Mouse (Mus musculus): Measurements from ENCODE around the gene 4931428F04Rik. TPM values are rescaled to one million over a fixed set of nuclear protein-coding genes. Genes with fewer than 3 reads are reported as not detected.
"Not testable (repeated sequence)": the region's sequence is repeated elsewhere in the genome, so short reads cannot be mapped to it uniquely, and the experiment has no call there.

Gene 4931428F04Rik
- polyA plus RNA-seq, 1 experiment from 2014 or later: 47.6 TPM

DNA sequence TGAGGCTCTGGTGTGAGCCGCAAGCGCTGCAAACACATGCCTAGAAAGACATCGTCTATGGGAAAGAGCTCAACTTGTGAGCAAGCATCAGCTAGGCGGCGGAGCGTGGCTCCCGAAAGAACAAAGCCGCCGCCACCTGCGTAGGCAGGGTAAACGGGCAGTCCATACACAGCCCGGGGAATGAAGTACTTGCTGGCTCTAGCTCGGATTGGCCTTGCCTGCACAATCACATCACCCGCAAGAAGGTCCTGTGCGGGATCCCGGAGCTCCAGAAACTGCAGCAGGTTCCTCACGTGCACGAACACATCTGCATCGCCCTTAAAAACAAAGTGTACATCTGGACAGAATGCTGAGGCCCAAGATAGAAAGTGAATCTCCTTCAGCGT lies 35.9 kb downstream of the 4931428F04Rik start:
- Histone ChIP-seq H3K4me3 (replicated peaks) (peak overlapping the region; percentile 60), H3K27me3 (peaks cover 47% of the 10 kb centered on the region), H3K36me3 (replicated peaks) (peaks cover 36% of the 10 kb centered on the region), H3K27ac (0 out of 2 replicates have a peak overlapping the region, but pooled peaks have one; percentile 13), H3K4me1 (peaks cover 18% of the 10 kb centered on the region), H3K9me3 (no peaks in the 10 kb centered on the region), H3K9ac (no peak overlapping the region), H3K4me2 (peak overlapping the region; percentile 98)
- ATAC-seq (ENCODE audit: low FRiP score): peak; percentile 45
- WGBS: 27% methylated on average over 20 of the region's 20 CpGs

DNA sequence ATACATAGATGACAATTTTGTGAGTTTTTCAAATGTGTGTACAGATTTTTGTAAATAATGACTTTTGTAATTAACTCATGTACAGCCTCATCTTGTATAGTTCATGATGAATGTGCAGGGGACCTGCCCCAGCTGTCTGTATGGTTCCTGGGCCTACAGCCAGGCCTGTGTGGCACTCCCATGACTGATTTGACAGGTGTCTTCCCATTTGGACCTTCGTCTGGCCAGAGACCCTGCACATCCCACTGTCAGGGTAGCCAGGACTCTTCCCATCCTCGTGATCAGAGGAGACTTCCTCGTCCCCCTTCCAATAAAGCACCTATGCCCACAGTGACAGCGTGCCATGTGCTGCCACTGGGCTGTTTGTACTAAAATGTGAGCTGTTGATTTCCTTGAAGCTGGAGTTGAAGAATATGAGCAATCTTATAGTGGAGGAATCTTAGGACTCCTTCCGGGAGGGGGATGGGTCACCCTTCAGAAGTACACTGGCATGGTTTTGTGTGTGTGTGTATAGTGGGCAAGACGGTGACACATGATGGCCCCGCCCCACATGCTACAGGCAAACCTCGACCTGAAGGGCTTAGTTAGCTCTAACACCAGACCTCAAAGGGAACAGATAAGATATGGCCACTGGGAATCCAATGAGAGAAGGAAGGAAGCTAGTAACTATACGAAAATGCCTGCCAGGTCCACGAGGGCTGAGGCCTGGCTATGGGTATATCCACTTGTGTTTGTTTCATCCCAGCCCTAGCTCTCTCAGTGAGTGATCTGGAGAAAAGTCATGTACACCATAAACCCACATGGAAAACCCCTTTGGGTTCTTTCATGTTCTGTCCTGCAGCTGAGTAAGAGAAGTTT lies 36.8 kb downstream of the 4931428F04Rik start:
- WGBS: 89% methylated on average over 10 of the region's 10 CpGs
- Histone ChIP-seq H3K4me1 (peaks cover 15% of the 10 kb centered on the region), H3K4me2 (no peak overlapping the region), H3K27me3 (peaks cover 39% of the 10 kb centered on the region), H3K27ac (no peak overlapping the region), H3K36me3 (replicated peaks) (peaks cover 44% of the 10 kb centered on the region), H3K4me3 (replicated peaks) (no peak overlapping the region), H3K9ac (no peak overlapping the region), H3K9me3 (no peaks in the 10 kb centered on the region)
- ATAC-seq (ENCODE audit: low FRiP score): no peak

DNA sequence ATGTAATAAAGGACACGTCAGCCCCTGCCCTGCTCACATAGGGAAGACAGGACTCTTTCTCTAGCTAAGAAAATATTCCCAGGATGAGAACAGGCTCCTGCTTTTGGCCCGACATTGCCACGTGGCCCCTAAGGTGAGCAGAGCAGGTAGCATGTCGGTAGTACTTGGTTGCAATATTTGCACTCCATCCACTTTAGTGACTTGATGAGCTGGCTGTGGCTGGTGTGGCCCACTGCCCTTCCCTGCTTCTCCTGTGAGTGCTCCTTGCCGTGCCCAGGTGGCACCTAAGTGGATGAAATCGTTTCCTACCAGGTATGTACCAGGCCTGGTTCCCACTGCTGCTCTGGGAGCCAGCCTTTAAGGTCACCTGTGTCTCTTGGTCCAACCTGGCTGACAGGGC lies 37.7 kb downstream of the 4931428F04Rik start:
- H3K27me3 ChIP-seq: peaks cover 30% of the 10 kb centered on the region
- H3K4me3 ChIP-seq (replicated peaks): no peak overlapping the region
- no peak for ATAC-seq (ENCODE audit: low FRiP score)
- no peaks in the 10 kb centered on the region for H3K9me3 ChIP-seq
- no peak overlapping the region for H3K27ac ChIP-seq
- peaks cover 15% of the 10 kb centered on the region for H3K4me1 ChIP-seq
- 94% methylated on average over 6 of the region's 6 CpGs for WGBS
- H3K36me3 ChIP-seq (replicated peaks): peaks cover 52% of the 10 kb centered on the region
- H3K4me2 ChIP-seq: no peak overlapping the region
- H3K9ac ChIP-seq: no peak overlapping the region

DNA sequence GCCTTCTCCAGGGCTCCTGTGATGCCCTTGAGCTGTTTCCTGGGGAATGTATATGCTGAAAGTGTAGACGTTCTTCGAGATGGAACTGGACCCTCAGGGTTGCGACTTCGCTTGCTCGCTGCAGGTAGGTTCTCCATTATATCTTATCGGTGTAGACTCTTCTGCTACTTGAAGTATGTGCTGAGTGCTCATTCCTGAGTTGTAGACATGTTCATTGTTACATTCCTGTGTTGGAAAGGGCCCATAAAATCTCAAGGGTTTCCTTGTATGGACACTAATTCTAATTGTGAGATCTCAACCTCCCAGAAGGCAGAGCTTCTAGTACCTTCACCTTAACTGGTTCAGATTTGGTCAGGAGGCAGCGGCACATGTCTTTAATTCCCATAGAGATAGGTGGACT lies 48.6 kb downstream of the 4931428F04Rik start:
- Histone ChIP-seq H3K27me3 (no peaks in the 10 kb centered on the region), H3K4me3 (replicated peaks) (no peak overlapping the region), H3K27ac (no peak overlapping the region), H3K4me2 (no peak overlapping the region), H3K4me1 (no peaks in the 10 kb centered on the region), H3K9me3 (no peaks in the 10 kb centered on the region), H3K36me3 (replicated peaks) (peaks cover 42% of the 10 kb centered on the region), H3K9ac (no peak overlapping the region)
- WGBS: 97% methylated on average over 7 of the region's 7 CpGs
- ATAC-seq (ENCODE audit: low FRiP score): no peak

DNA sequence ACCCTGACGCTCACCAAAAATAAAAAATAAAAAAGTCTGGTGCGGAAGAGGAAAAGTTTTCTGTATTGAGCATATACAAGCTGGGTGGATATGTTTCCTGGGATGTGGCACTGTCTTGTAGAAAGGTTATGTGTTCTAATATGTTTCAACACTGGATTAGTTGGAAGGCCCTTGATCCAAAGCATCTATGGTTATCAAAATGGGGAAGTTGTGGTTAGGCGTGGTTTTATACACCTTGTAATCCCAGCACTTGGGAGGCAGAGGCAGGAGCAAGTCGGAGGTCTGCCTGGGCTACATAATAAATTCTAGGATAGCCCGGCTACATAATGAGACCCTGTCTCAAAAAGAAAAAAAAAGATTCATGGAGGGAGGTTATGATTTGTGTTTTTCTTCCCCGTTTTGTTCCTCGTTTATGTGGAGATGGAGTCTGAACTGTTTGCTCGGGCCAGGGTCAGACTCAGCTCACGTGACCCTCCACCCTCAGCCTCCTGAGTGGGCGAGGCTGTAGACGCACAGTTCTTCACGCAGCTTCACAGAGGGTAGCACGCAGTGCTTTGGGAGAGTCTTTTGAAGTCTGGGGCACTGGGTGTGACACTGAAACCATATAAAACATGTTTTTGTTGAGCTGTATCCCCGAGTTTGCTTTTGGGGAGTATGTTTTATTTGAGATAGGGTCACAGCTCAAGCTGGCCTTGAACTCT lies 52.1 kb downstream of the 4931428F04Rik start:
- Histone ChIP-seq H3K4me1 (no peaks in the 10 kb centered on the region), H3K27me3 (no peaks in the 10 kb centered on the region), H3K36me3 (replicated peaks) (peaks cover 52% of the 10 kb centered on the region), H3K4me3 (replicated peaks) (no peak overlapping the region), H3K9me3 (no peaks in the 10 kb centered on the region), H3K27ac (no peak overlapping the region), H3K4me2 (no peak overlapping the region), H3K9ac (no peak overlapping the region)
- WGBS: 91% methylated on average over 14 of the region's 14 CpGs
- no peak for ATAC-seq (ENCODE audit: low FRiP score)

DNA sequence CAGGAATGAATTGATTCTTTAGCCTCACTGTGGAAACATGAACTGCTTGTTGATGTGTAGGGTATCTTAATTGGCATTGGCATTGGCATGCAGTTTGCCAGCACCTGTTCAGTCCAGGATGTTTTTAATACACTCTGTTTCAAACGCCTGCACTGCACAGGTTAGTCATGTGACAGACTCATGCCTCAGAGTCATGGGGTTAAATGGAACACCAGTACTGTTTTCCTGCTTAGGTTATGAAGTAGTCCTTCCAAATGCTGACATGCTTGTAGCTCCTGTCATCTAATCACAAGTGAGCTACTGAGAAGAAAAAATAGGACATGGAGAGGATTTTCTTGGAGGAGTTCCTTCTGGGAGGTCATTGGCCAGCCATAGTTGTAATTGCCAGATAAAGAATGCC lies 54.5 kb downstream of the 4931428F04Rik start:
- Histone ChIP-seq H3K27me3 (no peaks in the 10 kb centered on the region), H3K4me2 (no peak overlapping the region), H3K9ac (no peak overlapping the region), H3K36me3 (replicated peaks) (peaks cover 31% of the 10 kb centered on the region), H3K27ac (no peak overlapping the region), H3K4me3 (replicated peaks) (no peak overlapping the region), H3K4me1 (no peaks in the 10 kb centered on the region), H3K9me3 (no peaks in the 10 kb centered on the region)
- WGBS: 82% methylated on average over 1 of the region's 1 CpGs
- ATAC-seq (ENCODE audit: low FRiP score): no peak

DNA sequence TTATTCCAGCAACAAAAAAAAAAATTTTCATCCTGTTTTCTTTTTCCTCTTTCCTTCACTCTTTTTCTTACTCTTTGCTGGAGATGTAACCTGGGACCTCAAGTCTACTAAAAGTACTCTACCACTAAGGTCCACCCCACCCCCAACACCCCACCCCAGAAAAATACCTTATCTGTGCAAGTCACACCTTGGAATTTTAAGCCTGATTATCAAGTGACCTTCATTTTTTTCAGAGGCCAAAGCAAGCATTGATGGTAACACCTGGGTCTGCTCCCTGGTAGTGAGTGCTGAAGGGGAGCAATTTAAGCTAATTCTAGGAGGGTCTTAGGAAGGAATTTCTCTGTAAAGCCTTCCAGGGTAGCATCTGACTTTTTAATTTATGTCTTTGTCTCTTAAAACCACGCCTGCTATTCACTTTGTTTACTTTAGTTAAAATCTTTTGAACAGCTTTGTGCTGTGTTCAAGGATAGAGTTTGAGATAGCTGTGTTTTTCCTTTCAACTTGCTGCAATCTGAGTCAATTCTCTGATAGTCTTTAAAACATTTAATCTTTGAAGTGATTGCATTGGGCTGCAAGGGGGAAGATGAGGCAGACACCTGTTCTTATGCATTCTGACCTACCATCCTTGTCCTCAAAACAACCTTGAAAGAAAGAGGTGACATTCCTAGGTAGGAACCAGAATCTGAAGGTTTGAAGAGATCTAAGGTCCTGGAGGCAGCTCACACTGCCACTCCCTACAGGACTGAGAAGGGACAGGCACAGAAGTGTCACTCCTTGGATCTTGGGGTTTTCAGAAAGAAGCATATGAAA lies 56.3 kb downstream of the 4931428F04Rik start:
- WGBS: 82% methylated on average over 1 of the region's 1 CpGs
- Histone ChIP-seq H3K4me1 (no peaks in the 10 kb centered on the region), H3K9me3 (no peaks in the 10 kb centered on the region), H3K27me3 (no peaks in the 10 kb centered on the region), H3K27ac (no peak overlapping the region), H3K4me2 (no peak overlapping the region), H3K9ac (no peak overlapping the region), H3K36me3 (replicated peaks) (peaks cover 21% of the 10 kb centered on the region; the same call in 1 of the 2 replicates), H3K4me3 (replicated peaks) (no peak overlapping the region)
- ATAC-seq (ENCODE audit: low FRiP score): no peak

DNA sequence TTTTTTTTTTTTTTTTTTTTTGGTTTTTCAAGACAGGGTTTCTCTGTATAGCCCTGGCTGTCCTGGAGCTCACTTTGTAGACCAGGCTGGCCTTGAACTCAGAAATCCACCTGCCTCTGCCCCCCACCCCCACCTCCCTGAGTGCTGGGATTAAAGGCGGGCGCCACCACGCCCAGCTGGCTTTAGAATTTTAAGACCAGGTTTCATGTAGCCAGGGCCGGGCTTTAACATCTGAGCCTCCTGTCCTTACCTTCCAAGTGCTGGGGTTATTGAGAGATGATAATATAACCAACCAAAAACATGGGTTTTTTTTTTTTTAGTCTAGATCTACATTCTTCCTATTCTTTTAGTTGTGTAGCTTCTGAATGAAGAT lies 57.4 kb downstream of the 4931428F04Rik start:
- 91% methylated on average over 4 of the region's 4 CpGs for WGBS
- not testable (repeated sequence) for ATAC-seq (ENCODE audit: low FRiP score); H3K27ac ChIP-seq; H3K4me2 ChIP-seq; H3K9ac ChIP-seq; H3K9me3 ChIP-seq; H3K4me1 ChIP-seq; H3K27me3 ChIP-seq; H3K4me3 ChIP-seq (replicated peaks)
- H3K36me3 ChIP-seq (replicated peaks): peaks cover 21% of the 10 kb centered on the region; the same call in 1 of the 2 replicates

DNA sequence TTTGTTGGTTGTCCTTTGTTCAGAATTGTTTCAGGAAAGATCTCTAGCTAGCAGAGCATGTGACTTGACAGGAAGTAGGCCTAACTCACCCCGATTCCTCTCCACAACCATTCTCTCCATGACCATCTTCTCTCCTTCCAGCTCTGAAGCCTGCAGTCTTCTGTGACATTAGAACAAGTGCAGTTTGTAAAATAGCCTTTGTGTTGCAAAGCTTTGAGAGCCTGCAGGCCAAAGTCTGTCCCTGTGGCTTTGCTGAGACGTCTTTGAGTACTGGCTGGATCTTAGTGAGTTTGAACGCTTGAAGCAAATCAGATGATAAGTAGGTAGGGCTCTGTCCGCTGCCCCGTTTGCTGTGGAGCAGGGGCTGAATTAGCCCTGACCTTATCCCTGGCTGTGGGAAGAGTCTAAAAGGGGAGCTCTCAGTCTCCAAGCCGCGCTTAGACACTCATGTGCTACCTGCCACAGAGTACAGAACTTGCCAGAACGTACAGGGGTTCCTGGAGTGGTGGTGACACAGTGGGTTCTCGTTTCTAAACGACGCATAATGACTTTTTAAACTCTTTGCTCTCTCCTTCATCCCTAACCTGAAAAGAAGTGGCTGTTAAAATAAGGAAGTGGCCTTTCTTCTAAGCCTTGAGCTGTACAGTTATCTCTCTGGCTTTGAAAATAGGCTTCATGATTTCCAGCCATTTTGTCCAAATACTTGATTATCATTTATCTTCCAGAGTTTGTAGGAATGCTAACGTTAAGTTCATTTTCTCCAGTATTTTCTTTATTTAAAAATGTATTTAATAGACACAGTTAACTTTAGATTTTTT lies 58.0 kb downstream of the 4931428F04Rik start:
- Histone ChIP-seq H3K27ac (no peak overlapping the region), H3K4me1 (no peaks in the 10 kb centered on the region), H3K9ac (no peak overlapping the region), H3K27me3 (no peaks in the 10 kb centered on the region), H3K9me3 (no peaks in the 10 kb centered on the region), H3K4me3 (replicated peaks) (no peak overlapping the region), H3K36me3 (replicated peaks) (peaks cover 19% of the 10 kb centered on the region; the same call in 1 of the 2 replicates), H3K4me2 (no peak overlapping the region)
- no peak for ATAC-seq (ENCODE audit: low FRiP score)
- 87% methylated on average over 12 of the region's 12 CpGs for WGBS

Measured in forebrain, embryonic 12.5 days (tissue).